Mouse (Mus musculus) kidney, embryonic 14.5 days (tissue): ENCODE data around the gene Usp7. TPM values are rescaled to one million over a fixed set of nuclear protein-coding genes. Genes with fewer than 3 reads are reported as not detected.

Experiments
- ATAC-seq: fragments of 200-750 bp; cut with Nextera tagmentation; 2 replicates; pipeline ENCODE4 v1.8.0; 2017; ENCODE audit warnings: moderate number of reproducible peaks, mild to moderate bottlenecking, moderate TSS enrichment, moderate library complexity; ENCODE audit not compliant: low FRiP score, low TSS enrichment
- H3K27ac ChIP-seq: fragments of 300-500 bp; sonication (generic); 2 replicates; pipeline ENCODE4 v1.5.1; 2014; ENCODE audit warnings: low read depth, mild to moderate bottlenecking, low read length, moderate library complexity, mixed read lengths
- H3K27me3 ChIP-seq: fragments of 300-500 bp; sonication (generic); 2 replicates; pipeline ENCODE4 v1.6.1; 2014; ENCODE audit warnings: mild to moderate bottlenecking, low read length; ENCODE audit not compliant: control insufficient read depth, insufficient read depth
- H3K36me3 ChIP-seq: fragments of 300-500 bp; sonication (generic); 2 replicates; pipeline ENCODE4 v1.6.1; 2014; ENCODE audit warnings: low read length, mixed read lengths; ENCODE audit not compliant: control insufficient read depth, insufficient read depth
- H3K4me1 ChIP-seq: fragments of 300-500 bp; sonication (generic); 2 replicates; pipeline ENCODE4 v1.6.1; 2014; ENCODE audit warnings: low read length, mixed read lengths; ENCODE audit not compliant: control insufficient read depth, insufficient read depth
- H3K4me2 ChIP-seq: fragments of 300-500 bp; sonication (generic); replicated peaks from 2 replicates; pipeline ENCODE4 v1.6.1; 2014; ENCODE audit warnings: low read depth, mild to moderate bottlenecking, low read length
- H3K4me3 ChIP-seq: fragments of 300-500 bp; sonication (generic); 2 replicates; pipeline ENCODE4 v1.5.1; 2014; ENCODE audit warnings: mild to moderate bottlenecking, low read length
- H3K9ac ChIP-seq: fragments of 300-500 bp; sonication (generic); 2 replicates; pipeline ENCODE4 v1.6.1; 2014; ENCODE audit warnings: low read depth, mild to moderate bottlenecking, low read length, moderate library complexity
- H3K9me3 ChIP-seq: fragments of 300-500 bp; sonication (generic); 2 replicates; pipeline ENCODE4 v1.6.1; 2016; ENCODE audit warnings: low read length; ENCODE audit not compliant: control insufficient read depth
- WGBS: fragments of 180-500 bp; shearing (Covaris S2); extraction: QIAGEN DNeasy Blood & Tissue Kit; methylation state at CpG from one replicate; pipeline ENCODE4 v1.1.7; 2014; 5-methylcytosine and 5-hydroxymethylcytosine counted together
- polyA plus RNA-seq: library from polyadenylated mRNA; unstranded; fragments of >200 nt; fragmentation: Nextera tagmentation; extraction: Ambion mirVana; gene quantifications from 2 replicates; pipeline ENCODE4 v1.2.1, GENCODE M21; 2014

Usp7 gene
- polyA plus RNA-seq, 1 experiment from 2014 or later: 61.4 TPM

GRCm38 (mm10) chr16:8643855-8644254 lies 148.3 kb downstream of the Usp7 start:
- Histone ChIP-seq H3K9me3 (no peaks in the 10 kb centered on the region), H3K27ac (no peak overlapping the region), H3K27me3 (no peaks in the 10 kb centered on the region), H3K4me2 (no peak overlapping the region), H3K4me1 (peaks cover under 1% of the 10 kb centered on the region; the same call in 1 of the 2 replicates), H3K36me3 (peaks cover 70% of the 10 kb centered on the region), H3K9ac (no peak overlapping the region), H3K4me3 (no peak overlapping the region)
- WGBS: 75% methylated on average over 2 of the region's 2 CpGs
- peak; percentile 73; the same call in 1 of the 2 replicates for ATAC-seq

Other genes with a start within 250 kb of the Usp7 start
- gene Pmm2, start 154.6 kb downstream of the Usp7 start, polyA plus RNA-seq: 44.5 and 59.4 TPM in 2 replicates
- gene Tmem186, start 154.6 kb downstream of the Usp7 start, polyA plus RNA-seq: 11.0 and 13.7 TPM in 2 replicates
- 23.1 and 45.2 TPM in 2 replicates for gene Carhsp1, start 120.2 kb downstream of the Usp7 start, polyA plus RNA-seq
- not detected in 2 replicates for gene Gm5767, start 111.5 kb downstream of the Usp7 start, polyA plus RNA-seq
- 17.2 and 19.0 TPM in 2 replicates for gene 1810013L24Rik, start 37.8 kb upstream of the Usp7 start, polyA plus RNA-seq